In the genomic region with DNA sequence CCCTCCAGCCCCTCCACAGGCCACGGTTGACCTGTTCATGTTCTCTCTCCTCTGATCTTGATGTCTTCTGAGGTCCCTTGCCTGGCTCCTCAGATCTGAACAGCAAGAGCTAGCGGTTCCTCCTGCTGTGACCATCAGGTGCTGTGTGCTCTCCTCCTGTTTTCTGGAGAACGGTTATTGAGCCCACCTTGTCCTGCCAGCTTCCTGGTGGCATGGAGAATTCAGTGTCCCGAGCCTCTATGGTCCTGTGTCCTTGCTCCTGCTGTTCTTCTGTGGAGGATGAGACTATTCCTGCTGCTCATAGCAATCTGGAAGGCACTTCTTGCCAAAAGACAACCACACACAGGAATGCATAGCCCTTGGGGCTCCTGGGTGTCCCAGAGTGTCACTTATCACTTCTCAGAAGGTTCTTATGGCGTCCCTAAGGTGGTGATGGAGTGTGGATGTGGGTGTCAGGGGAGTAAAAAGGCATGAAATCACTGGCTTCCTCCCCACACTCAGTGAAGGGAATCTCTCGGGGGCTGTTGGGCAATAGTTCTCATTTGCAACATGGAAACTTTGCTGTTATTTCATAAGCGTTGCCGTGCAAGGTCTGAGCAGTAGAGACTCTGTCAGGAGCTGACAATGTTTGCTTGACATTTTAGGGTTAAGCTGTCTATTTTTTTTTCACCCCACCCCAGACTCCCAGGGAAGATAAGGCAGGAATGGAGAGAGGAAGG, we compare ENCODE assay signal across 25 mouse cellular contexts. TPM values are rescaled to one million over a fixed set of nuclear protein-coding genes. Genes with fewer than 3 reads are reported as not detected.
DNase-seq lines count a peak whose midpoint lies in the region; ATAC-seq and TF ChIP-seq lines count a peak whose summit lies in the region.
"Had no signal": no experiment of that assay in that cellular context is flagged by ENCODE, and none has a peak within 500 bp of the region (broad histone marks: within the 10 kb centered on the region; RNA-seq: fewer than 3 reads in every experiment).

No protein-coding gene starts in this region.

- no peak overlapping the region for H3K27ac ChIP-seq in forebrain, embryonic 11.5 days (ENCODE audit: low read depth, low read length)
- H3K27ac ChIP-seq: embryonic facial prominence, embryonic 15.5 days; kidney, embryonic 15.5 days; liver, embryonic 14.5 days; stomach, embryonic 15.5 days had no signal

- 0 out of 2 replicates have a peak, but pooled peaks have one; percentile 31 for ATAC-seq in cerebellum, adult (ENCODE audit: insufficient number of reproducible peaks, low FRiP score, low TSS enrichment)
- no peak for ATAC-seq in forebrain, embryonic 11.5 days (replicated peaks; ENCODE audit: low FRiP score)
- ATAC-seq: forebrain, postnatal 0 days; hindbrain, embryonic 16.5 days; intestine, postnatal 0 days had no signal

- no peak for TF ChIP-seq POLR2A in lung, adult 2 months (IDR thresholded peaks at IDR 0.05; ENCODE audit: borderline replicate concordance, extremely low read depth, low read depth, low read length)

- H3K9ac ChIP-seq in forebrain, embryonic 11.5 days (ENCODE audit: low read length) = no peak overlapping the region
- H3K9ac ChIP-seq: embryonic facial prominence, embryonic 15.5 days; forebrain, postnatal 0 days; heart, embryonic 12.5 days; kidney, embryonic 15.5 days; liver, embryonic 14.5 days; stomach, embryonic 15.5 days had no signal

- intact Hi-C loops in heart, postnatal 36 days (cut with DNase I) = no loop called here

- no peak for TF ChIP-seq CTCF in lung, adult 2 months (IDR thresholded peaks at IDR 0.05; ENCODE audit: insufficient read depth, low read length)

- WGBS in lung, adult 2 months = 54% methylated on average over 8 of the region's 8 CpGs
- 84% methylated on average over 8 of the region's 8 CpGs for WGBS in forebrain, embryonic 11.5 days

- H3K27me3 ChIP-seq in forebrain, embryonic 11.5 days (ENCODE audit: control insufficient read depth, insufficient read depth, low read length) = no peaks in the 10 kb centered on the region
- H3K27me3 ChIP-seq: embryonic facial prominence, embryonic 15.5 days; heart, embryonic 12.5 days; kidney, embryonic 15.5 days; stomach, embryonic 15.5 days had no signal

- DNase-seq in cerebellum, postnatal 4 days (ENCODE audit: low spot score in 2 of 2) = no peak
- peak; percentile 27 for DNase-seq in heart, adult 8-10 months (ENCODE audit: low spot score)
- DNase-seq in heart, postnatal 36 days = no peak
- peak; percentile 48 for DNase-seq in lung, postnatal 36 days
- DNase-seq in lung, adult 2 months = no peak
- no peak for DNase-seq in forebrain, embryonic 11.5 days (ENCODE audit: low spot score)
- DNase-seq: adrenal gland, adult 8-10 months; forebrain, postnatal 0 days; gastrocnemius, postnatal 10 days; kidney, postnatal 4 days; layer of hippocampus, adult 9-11 months; lung, postnatal 14 days; thymus, adult 18-20 months; thymus, postnatal 4 days had no signal

- H3K4me1 ChIP-seq in lung, adult 2 months (ENCODE audit: control insufficient read depth, insufficient read depth, low read length) = peaks cover 4% of the 10 kb centered on the region
- H3K4me1 ChIP-seq in forebrain, embryonic 11.5 days (replicated peaks; ENCODE audit: control insufficient read depth, insufficient read depth, low read length) = no peaks in the 10 kb centered on the region

- no peaks in the 10 kb centered on the region for H3K9me3 ChIP-seq in forebrain, embryonic 11.5 days (ENCODE audit: control insufficient read depth, low read length)
- H3K9me3 ChIP-seq: embryonic facial prominence, embryonic 15.5 days; heart, embryonic 12.5 days; kidney, embryonic 15.5 days; stomach, embryonic 15.5 days had no signal

- H3K4me2 ChIP-seq in forebrain, embryonic 11.5 days (ENCODE audit: low read depth, low read length, severe bottlenecking) = no peak overlapping the region
- H3K4me2 ChIP-seq: embryonic facial prominence, embryonic 15.5 days; heart, embryonic 12.5 days; kidney, embryonic 15.5 days; midbrain, embryonic 11.5 days; stomach, embryonic 15.5 days had no signal

- no peaks in the 10 kb centered on the region for H3K36me3 ChIP-seq in forebrain, embryonic 11.5 days (ENCODE audit: control insufficient read depth, insufficient read depth, low read length)
- H3K36me3 ChIP-seq: embryonic facial prominence, embryonic 15.5 days; heart, embryonic 12.5 days; kidney, embryonic 15.5 days; stomach, embryonic 15.5 days had no signal

- no peak overlapping the region for H3K4me3 ChIP-seq in lung, adult 2 months (replicated peaks; ENCODE audit: extremely low read depth, low read depth, low read length)
- H3K4me3 ChIP-seq in forebrain, embryonic 11.5 days (ENCODE audit: low read depth, low read length) = no peak overlapping the region
- H3K4me3 ChIP-seq: embryonic facial prominence, embryonic 15.5 days; heart, embryonic 12.5 days; kidney, embryonic 15.5 days; stomach, embryonic 15.5 days had no signal

RNA-seq across cellular contexts. Expression of gene Aldh1l1, which starts 15.2 kb away (rescaled TPM):
- total RNA-seq in heart, adult 8-10 months (2022) = 1 to 10 TPM; 1.8 to 5.1 (median 3.7) TPM
- 1 to 10 TPM; 1.9 to 2.2 TPM for total RNA-seq in heart, postnatal 36 days (2021)
- polyA plus RNA-seq in lung, adult 2 months (2012; rRNA removed) = 14.7 and 17.9 TPM in 2 replicates
- 1.2 and 2.8 TPM in 2 replicates for polyA plus RNA-seq in forebrain, embryonic 11.5 days (2014; fragmentation: Nextera tagmentation; extraction: Ambion mirVana)

RNA-seq across cellular contexts. Expression of gene Klf15, which starts 39.0 kb away (rescaled TPM):
- 10 to 100 TPM; 55.7 to 79.2 (median 65.3) TPM for total RNA-seq in heart, adult 8-10 months (2022)
- 10 to 100 TPM; 60.8 to 87.4 TPM for total RNA-seq in heart, postnatal 36 days (2021)
- polyA plus RNA-seq in lung, adult 2 months (2012; rRNA removed) = 55.7 and 145 TPM in 2 replicates
- polyA plus RNA-seq in forebrain, embryonic 11.5 days (2014; fragmentation: Nextera tagmentation; extraction: Ambion mirVana) = 2.8 and 3.0 TPM in 2 replicates
- total RNA-seq: CH12.LX; hematopoietic stem cell, adult 5-6 weeks had no signal

Comparison
In these comparisons a context has a peak if more than half of its experiments do, and no peak if none do; other contexts are left out.
1. DNase-seq: peak in heart, adult 8-10 months (single experiment) and lung, postnatal 36 days (single experiment); none in cerebellum, postnatal 4 days (0 of 2), heart, postnatal 36 days (0 of 2), lung, adult 2 months (single experiment) and forebrain, embryonic 11.5 days (single experiment).